Mouse (Mus musculus): ENCODE data around the gene Ebp. TPM values are rescaled to one million over a fixed set of nuclear protein-coding genes. Genes with fewer than 3 reads are reported as not detected.

The Ebp gene
- polyA plus RNA-seq, 1 experiment from 2014 or later: 29.6 TPM

- H3K36me3 ChIP-seq: no peaks in the 10 kb centered on the region
Measured at GRCm38 (mm10) chrX:8207224-8207623, 13.9 kb upstream of the Ebp start.

DNA sequence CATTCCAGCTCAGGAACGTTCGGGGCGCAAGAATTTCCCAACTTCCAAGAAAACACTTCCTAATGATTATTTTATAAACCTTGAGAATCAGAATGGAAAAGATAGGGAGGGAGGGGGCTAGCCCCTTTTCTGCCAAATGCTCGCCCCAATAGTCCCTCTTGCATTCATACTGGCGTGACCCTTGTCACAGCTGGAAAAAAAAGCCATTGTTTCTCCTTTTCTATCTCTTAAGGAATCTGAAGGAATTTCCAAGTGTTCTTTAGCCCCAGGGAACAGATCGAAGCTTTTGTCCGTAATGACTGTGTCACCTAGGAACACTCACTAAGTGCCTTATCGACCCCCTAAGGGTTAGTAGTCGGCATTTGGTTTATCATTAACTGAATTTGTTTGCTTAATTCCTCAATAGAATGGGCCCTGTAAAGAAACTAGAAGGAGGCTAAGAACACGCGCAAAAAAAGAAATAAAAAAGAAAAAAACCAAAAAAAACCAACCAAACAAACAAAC is 13.4 kb upstream of the Ebp start:
- Histone ChIP-seq H3K36me3 (no peaks in the 10 kb centered on the region), H3K4me1 (no peaks in the 10 kb centered on the region), H3K27ac (peak overlapping the region; percentile 56; the same call in 1 of the 2 replicates), H3K9me3 (no peaks in the 10 kb centered on the region), H3K4me3 (peak overlapping the region; percentile 61), H3K27me3 (ENCODE audit: insufficient read depth, poor library complexity, severe bottlenecking) (no peaks in the 10 kb centered on the region)
- 16% methylated on average over 11 of the region's 11 CpGs for WGBS
- DNase-seq (ENCODE audit: low spot score): no peak

More at GRCm38 (mm10) chrX:8207224-8207623, 13.9 kb upstream of the Ebp start:
- 0 out of 2 replicates have a peak overlapping the region, but pooled peaks have one; percentile 61 for H3K4me3 ChIP-seq
- no peaks in the 10 kb centered on the region for H3K4me1 ChIP-seq
- no peaks in the 10 kb centered on the region for H3K9me3 ChIP-seq
- no peak for DNase-seq (ENCODE audit: low spot score)
- WGBS: 17% methylated on average over 4 of the region's 4 CpGs
- no peak overlapping the region for H3K27ac ChIP-seq
- H3K27me3 ChIP-seq (ENCODE audit: insufficient read depth, poor library complexity, severe bottlenecking): no peaks in the 10 kb centered on the region

GRCm38 (mm10) chrX:8206015-8206693 is 12.8 kb upstream of the Ebp start, which contains the start of gene Porcn:
Porcn (minus strand) TSS chrX:8206525.
- Histone ChIP-seq H3K27me3 (ENCODE audit: insufficient read depth, poor library complexity, severe bottlenecking) (no peaks in the 10 kb centered on the region), H3K9me3 (no peaks in the 10 kb centered on the region), H3K4me1 (no peaks in the 10 kb centered on the region), H3K27ac (peak within 1 kb of the TSS; percentile 56), H3K36me3 (no peaks in the 10 kb centered on the region), H3K4me3 (peak within 1 kb of the TSS; percentile 61)
- DNase-seq (ENCODE audit: low spot score): peak; percentile 90
- 12% methylated on average over 46 of the region's 46 CpGs for WGBS

- Histone ChIP-seq H3K4me3 (peak overlapping the region; percentile 61), H3K27me3 (ENCODE audit: insufficient read depth, poor library complexity, severe bottlenecking) (no peaks in the 10 kb centered on the region), H3K27ac (no peak overlapping the region), H3K4me1 (no peaks in the 10 kb centered on the region), H3K9me3 (no peaks in the 10 kb centered on the region), H3K36me3 (no peaks in the 10 kb centered on the region)
- no peak for DNase-seq (ENCODE audit: low spot score)
- WGBS: 31% methylated on average over 7 of the region's 7 CpGs
Measured at GRCm38 (mm10) chrX:8205551-8205950, 12.2 kb upstream of the Ebp start.

DNA sequence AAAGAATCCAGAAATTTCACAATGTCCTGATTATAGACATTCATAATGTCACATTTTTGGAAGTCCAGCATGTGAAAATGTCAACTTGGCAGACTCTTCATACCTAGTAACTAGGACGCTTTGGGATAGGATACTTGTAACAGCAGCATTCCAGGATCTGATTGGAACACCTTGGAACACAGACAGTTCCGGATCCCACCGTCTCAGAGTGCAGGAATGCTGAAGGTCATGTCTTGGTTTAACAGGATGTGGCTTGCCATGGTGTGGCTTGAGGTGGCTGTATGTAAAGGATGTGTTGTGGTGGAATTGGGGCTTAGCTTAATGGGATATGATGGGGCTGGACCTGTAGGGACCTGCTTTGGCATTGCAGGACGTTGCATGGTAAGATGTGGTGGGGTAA is 11.8 kb upstream of the Ebp start:
- Histone ChIP-seq H3K4me1 (no peaks in the 10 kb centered on the region), H3K27ac (no peak overlapping the region), H3K27me3 (ENCODE audit: insufficient read depth, poor library complexity, severe bottlenecking) (no peaks in the 10 kb centered on the region), H3K4me3 (no peak overlapping the region), H3K9me3 (no peaks in the 10 kb centered on the region), H3K36me3 (no peaks in the 10 kb centered on the region)
- WGBS: 64% methylated on average over 4 of the region's 4 CpGs
- DNase-seq (ENCODE audit: low spot score): no peak

GRCm38 (mm10) chrX:8204076-8204475 is 10.8 kb upstream of the Ebp start:
- no peaks in the 10 kb centered on the region for H3K4me1 ChIP-seq
- no peak for DNase-seq (ENCODE audit: low spot score)
- no peaks in the 10 kb centered on the region for H3K27me3 ChIP-seq (ENCODE audit: insufficient read depth, poor library complexity, severe bottlenecking)
- H3K27ac ChIP-seq: no peak overlapping the region
- H3K4me3 ChIP-seq: no peak overlapping the region
- 77% methylated on average over 10 of the region's 10 CpGs for WGBS
- no peaks in the 10 kb centered on the region for H3K36me3 ChIP-seq
- no peaks in the 10 kb centered on the region for H3K9me3 ChIP-seq

DNA sequence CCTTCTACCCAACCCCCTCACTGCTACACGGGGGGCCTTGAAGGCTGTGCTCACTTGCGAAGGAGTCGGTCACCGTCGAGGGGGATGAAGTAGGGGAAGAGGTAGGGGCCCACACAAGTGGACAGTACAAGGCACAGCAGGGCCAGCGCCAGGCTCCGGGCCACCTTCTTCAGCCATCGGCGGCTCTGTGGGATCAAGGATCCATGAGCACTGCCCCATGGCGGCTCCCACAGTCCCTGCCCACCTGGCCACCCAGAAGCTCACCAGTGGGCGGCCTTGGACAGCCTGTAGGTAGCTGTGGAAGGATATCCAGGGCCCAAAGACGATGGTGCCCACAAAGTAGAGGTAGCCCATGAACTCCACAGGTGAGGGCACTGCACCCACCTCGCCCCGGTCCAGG is 9.8 kb upstream of the Ebp start:
- H3K27me3 ChIP-seq (ENCODE audit: insufficient read depth, poor library complexity, severe bottlenecking): no peaks in the 10 kb centered on the region
- H3K36me3 ChIP-seq: no peaks in the 10 kb centered on the region
- no peak overlapping the region for H3K4me3 ChIP-seq
- DNase-seq (ENCODE audit: low spot score): no peak
- WGBS: 79% methylated on average over 14 of the region's 14 CpGs
- no peaks in the 10 kb centered on the region for H3K9me3 ChIP-seq
- no peaks in the 10 kb centered on the region for H3K4me1 ChIP-seq
- no peak overlapping the region for H3K27ac ChIP-seq

DNA sequence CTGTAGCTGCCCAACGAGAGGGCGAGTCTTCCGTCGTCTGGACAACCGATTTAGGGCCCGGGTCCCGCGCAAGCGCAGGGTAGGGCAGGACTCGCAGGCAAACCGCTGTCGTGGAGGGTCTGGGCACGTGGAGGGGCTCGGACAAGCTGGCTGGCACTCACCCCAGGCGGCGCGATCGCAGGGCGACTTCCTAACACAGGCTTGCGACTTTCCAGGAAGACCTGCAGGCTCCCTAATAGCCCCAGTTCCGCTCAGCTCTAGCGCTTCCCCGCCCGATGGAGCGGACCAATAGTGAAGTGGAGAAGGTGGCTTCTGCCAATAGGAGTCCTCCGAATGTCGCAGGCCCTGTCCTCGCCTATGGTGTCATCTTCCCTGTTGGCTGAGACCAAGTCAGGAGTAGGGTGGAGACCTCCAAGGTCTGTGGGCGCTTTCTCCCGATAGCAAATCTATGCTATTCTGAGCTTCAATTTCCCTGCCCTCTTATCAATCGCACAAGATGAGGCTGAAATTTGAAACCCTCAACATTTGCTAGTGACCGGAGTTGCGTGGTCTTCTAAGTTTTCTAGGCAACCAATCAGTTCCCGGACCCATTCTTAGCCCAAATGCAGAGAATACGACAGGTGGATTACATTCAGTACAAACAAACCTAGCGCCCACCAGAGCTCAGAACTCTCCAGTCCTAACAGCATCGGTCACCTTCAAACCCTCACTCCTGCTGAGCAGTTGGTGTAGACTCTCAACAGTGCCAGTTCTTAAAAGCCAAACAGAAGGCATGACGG is 483 bp downstream of the Ebp start:
- DNase-seq (ENCODE audit: low spot score): peak; percentile 94
- Histone ChIP-seq H3K4me1 (no peaks in the 10 kb centered on the region), H3K36me3 (no peaks in the 10 kb centered on the region), H3K27ac (peak overlapping the region; percentile 87), H3K4me3 (peak overlapping the region; percentile 66), H3K9me3 (no peaks in the 10 kb centered on the region), H3K27me3 (ENCODE audit: insufficient read depth, poor library complexity, severe bottlenecking) (no peaks in the 10 kb centered on the region)
- 10% methylated on average over 38 of the region's 38 CpGs for WGBS

DNA sequence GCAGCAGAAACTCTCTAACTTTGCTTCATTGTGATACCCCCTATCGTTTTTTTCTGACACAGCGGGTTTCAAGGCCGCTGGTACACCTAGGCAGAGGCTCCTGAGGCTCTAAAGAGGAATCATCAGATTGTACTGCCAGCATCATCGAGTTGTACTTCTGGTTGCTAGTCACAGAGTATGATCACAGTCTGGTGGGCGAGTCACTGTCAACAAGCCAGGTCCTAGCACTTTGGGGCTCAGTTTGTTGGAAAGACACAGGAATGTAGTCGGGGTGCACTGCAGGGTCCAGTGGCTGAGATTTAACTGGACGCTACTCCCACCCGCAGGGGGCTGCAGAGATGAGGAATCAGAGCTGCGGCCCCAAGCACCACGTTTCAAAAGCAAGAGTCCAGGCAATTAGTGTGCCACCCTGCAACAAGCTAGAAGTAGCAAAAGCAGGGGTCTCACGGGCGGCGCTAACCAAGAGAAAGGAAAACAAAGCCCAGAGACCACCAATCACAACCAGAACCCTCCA is 1.1 kb downstream of the Ebp start:
- Histone ChIP-seq H3K4me1 (no peaks in the 10 kb centered on the region), H3K36me3 (no peaks in the 10 kb centered on the region), H3K27ac (peak overlapping the region; percentile 87), H3K4me3 (peak overlapping the region; percentile 66), H3K27me3 (ENCODE audit: insufficient read depth, poor library complexity, severe bottlenecking) (no peaks in the 10 kb centered on the region), H3K9me3 (no peaks in the 10 kb centered on the region)
- WGBS: 17% methylated on average over 13 of the region's 13 CpGs
- DNase-seq (ENCODE audit: low spot score): no peak

- Histone ChIP-seq H3K27ac (no peak overlapping the region), H3K27me3 (ENCODE audit: insufficient read depth, poor library complexity, severe bottlenecking) (no peaks in the 10 kb centered on the region), H3K4me3 (no peak overlapping the region), H3K9me3 (no peaks in the 10 kb centered on the region), H3K4me1 (no peaks in the 10 kb centered on the region), H3K36me3 (peaks cover 7% of the 10 kb centered on the region; the same call in 1 of the 2 replicates)
- no peak for DNase-seq (ENCODE audit: low spot score)
- 20% methylated on average over 7 of the region's 7 CpGs for WGBS
Measured at GRCm38 (mm10) chrX:8182871-8183540, 10.3 kb downstream of the Ebp start.

- no peaks in the 10 kb centered on the region for H3K27me3 ChIP-seq (ENCODE audit: insufficient read depth, poor library complexity, severe bottlenecking)
- no peak for DNase-seq (ENCODE audit: low spot score)
- H3K4me3 ChIP-seq: no peak overlapping the region
- 76% methylated on average over 5 of the region's 5 CpGs for WGBS
- H3K27ac ChIP-seq: no peak overlapping the region
- no peaks in the 10 kb centered on the region for H3K36me3 ChIP-seq
- no peaks in the 10 kb centered on the region for H3K4me1 ChIP-seq
- no peaks in the 10 kb centered on the region for H3K9me3 ChIP-seq
Measured at GRCm38 (mm10) chrX:8179646-8180045, 13.7 kb downstream of the Ebp start.

DNA sequence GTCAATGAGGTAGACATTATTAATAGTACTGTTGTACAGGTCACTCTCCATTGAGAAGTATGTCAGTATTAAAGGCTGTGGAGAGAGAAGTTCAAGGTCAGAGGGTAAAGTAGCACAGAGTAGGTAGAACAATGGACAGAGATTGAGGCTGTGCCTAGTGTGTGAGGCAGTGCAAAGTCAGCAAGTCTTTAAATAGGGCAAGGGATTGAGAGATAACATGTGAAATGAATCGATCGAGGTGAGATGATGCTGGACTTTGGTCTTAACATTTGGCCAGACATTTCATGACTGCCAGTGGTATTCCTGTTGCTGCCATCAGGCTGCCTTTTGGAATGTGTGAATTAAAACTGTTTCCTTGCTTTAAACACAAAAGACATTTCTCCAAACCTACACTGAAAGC is 14.4 kb downstream of the Ebp start:
- Histone ChIP-seq H3K36me3 (no peaks in the 10 kb centered on the region), H3K4me1 (no peaks in the 10 kb centered on the region), H3K27ac (no peak overlapping the region), H3K4me3 (no peak overlapping the region), H3K27me3 (ENCODE audit: insufficient read depth, poor library complexity, severe bottlenecking) (no peaks in the 10 kb centered on the region), H3K9me3 (no peaks in the 10 kb centered on the region)
- WGBS: 91% methylated on average over 2 of the region's 2 CpGs
- DNase-seq (ENCODE audit: low spot score): no peak

Data from heart, embryonic 10.5 days (tissue).